Comparison of ENCODE assay signal across 8 mouse cellular contexts in the genomic region with DNA sequence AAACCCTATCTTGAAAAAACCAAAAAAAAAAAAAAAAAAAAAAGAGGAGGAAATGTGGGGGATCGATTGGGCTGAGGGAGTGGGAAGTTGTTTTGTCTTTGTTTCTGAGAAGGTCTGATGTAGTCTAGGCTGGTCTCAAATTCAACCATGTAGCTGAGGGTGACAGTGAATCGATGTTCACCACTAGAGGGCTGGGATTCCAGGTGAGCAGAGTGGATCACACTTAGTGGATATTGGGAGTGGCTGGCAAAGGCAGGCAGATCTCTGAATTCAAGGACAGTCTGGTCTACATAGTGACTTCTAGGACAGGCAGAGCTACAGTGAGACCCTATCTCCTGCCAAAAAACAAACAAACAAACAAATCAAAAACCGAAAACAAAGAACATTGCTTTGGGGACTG. TPM values are rescaled to one million over a fixed set of nuclear protein-coding genes. Genes with fewer than 3 reads are reported as not detected.
DNase-seq lines count a peak whose midpoint lies in the region; ATAC-seq and TF ChIP-seq lines count a peak whose summit lies in the region.

No protein-coding gene starts in this region.

- no peak overlapping the region for H3K4me2 ChIP-seq in forebrain, embryonic 14.5 days (ENCODE audit: low read length)
- H3K4me2 ChIP-seq in forebrain, embryonic 13.5 days, result no peak overlapping the region

- H3K4me1 ChIP-seq in forebrain, embryonic 14.5 days (ENCODE audit: control insufficient read depth, insufficient read depth, low read length), result no peaks in the 10 kb centered on the region
- no peaks in the 10 kb centered on the region for H3K4me1 ChIP-seq in forebrain, embryonic 13.5 days
- peaks cover 9% of the 10 kb centered on the region for H3K4me1 ChIP-seq in thymus, adult 2 months (replicated peaks; ENCODE audit: control insufficient read depth, insufficient read depth, low read length)

- no peaks in the 10 kb centered on the region for H3K36me3 ChIP-seq in forebrain, embryonic 14.5 days (ENCODE audit: control insufficient read depth, insufficient read depth, low read length)
- H3K36me3 ChIP-seq in forebrain, embryonic 13.5 days (ENCODE audit: poor library complexity, severe bottlenecking), result no peaks in the 10 kb centered on the region
- H3K36me3 ChIP-seq in thymus, adult 2 months (ENCODE audit: control insufficient read depth, insufficient read depth, low read length), result no peaks in the 10 kb centered on the region

- no peaks in the 10 kb centered on the region for H3K27me3 ChIP-seq in forebrain, embryonic 14.5 days (replicated peaks; ENCODE audit: control insufficient read depth, insufficient read depth, low read length)
- no peaks in the 10 kb centered on the region for H3K27me3 ChIP-seq in forebrain, embryonic 13.5 days
- H3K27me3 ChIP-seq in thymus, adult 2 months (ENCODE audit: control insufficient read depth, insufficient read depth, low read length), result no peaks in the 10 kb centered on the region

- no peak overlapping the region for H3K4me3 ChIP-seq in forebrain, embryonic 14.5 days (ENCODE audit: low read depth, low read length)
- no peak overlapping the region for H3K4me3 ChIP-seq in forebrain, embryonic 13.5 days
- no peak overlapping the region for H3K4me3 ChIP-seq in thymus, adult 2 months (ENCODE audit: control insufficient read depth, insufficient read depth, low read length)

- H3K9ac ChIP-seq in forebrain, embryonic 14.5 days (ENCODE audit: low read length), result no peak overlapping the region
- no peak overlapping the region for H3K9ac ChIP-seq in forebrain, embryonic 13.5 days

- TF ChIP-seq CTCF in thymus, adult 2 months (IDR thresholded peaks at IDR 0.05; ENCODE audit: borderline replicate concordance, control insufficient read depth, extremely low read depth, insufficient read depth, low read length, poor library complexity), result no peak

- peak; percentile 49 for DNase-seq in forebrain, embryonic 14.5 days (ENCODE audit: low spot score)
- peak; percentile 29 for DNase-seq in thymus, postnatal 14 days
- DNase-seq in thymus, adult 2 months, result no peak
- DNase-seq in kidney, postnatal 25 days, result peak; percentile 63 to 69
- DNase-seq in gastrocnemius, postnatal 4 days (ENCODE audit: low spot score in 2 of 2), result no peak
- no peak for DNase-seq in frontal cortex, postnatal 25 days (ENCODE audit: low spot score in 2 of 2)
- DNase-seq in right cerebral cortex, postnatal 14 days, result no peak

- no peak for TF ChIP-seq POLR2A in thymus, adult 2 months (IDR thresholded peaks at IDR 0.05; ENCODE audit: control insufficient read depth, extremely low read depth, insufficient read depth, low read length, poor library complexity)

- no peaks in the 10 kb centered on the region for H3K9me3 ChIP-seq in forebrain, embryonic 14.5 days (replicated peaks; ENCODE audit: control insufficient read depth, low read length)
- no peaks in the 10 kb centered on the region for H3K9me3 ChIP-seq in forebrain, embryonic 13.5 days (replicated peaks)

- ATAC-seq in forebrain, embryonic 14.5 days, result no peak
- no peak for ATAC-seq in forebrain, embryonic 13.5 days

- 32% methylated on average over 3 of the region's 3 CpGs for WGBS in forebrain, embryonic 14.5 days
- 50% methylated on average over 3 of the region's 3 CpGs for WGBS in forebrain, embryonic 13.5 days
- 36% methylated on average over 3 of the region's 3 CpGs for WGBS in thymus, adult 2 months

- H3K27ac ChIP-seq in forebrain, embryonic 14.5 days (ENCODE audit: low read depth, low read length), result no peak overlapping the region
- no peak overlapping the region for H3K27ac ChIP-seq in forebrain, embryonic 13.5 days
- H3K27ac ChIP-seq in thymus, adult 2 months (ENCODE audit: control insufficient read depth, insufficient read depth, low read length), result no peak overlapping the region

RNA-seq across cellular contexts. Expression of a gene that starts 16.7 kb away (rescaled TPM):
- polyA plus RNA-seq in forebrain, embryonic 14.5 days (2014; fragmentation: Nextera tagmentation; extraction: Ambion mirVana), result 30.1 and 43.0 TPM in 2 replicates
- polyA plus RNA-seq in forebrain, embryonic 13.5 days (2015; fragmentation: Nextera tagmentation; extraction: Ambion mirVana), result 59.4 and 61.9 TPM in 2 replicates
- polyA plus RNA-seq in thymus, adult 2 months (2012; rRNA removed), result 87.1 and 91.0 TPM in 2 replicates
- total RNA-seq in gastrocnemius, postnatal 4 days (2021), result 10 to 100 TPM; 17.7 to 20.6 TPM

RNA-seq across cellular contexts. Expression of a gene that starts 17.0 kb away (rescaled TPM):
- polyA plus RNA-seq in forebrain, embryonic 14.5 days (2014; fragmentation: Nextera tagmentation; extraction: Ambion mirVana), result 806 and 815 TPM in 2 replicates
- polyA plus RNA-seq in forebrain, embryonic 13.5 days (2015; fragmentation: Nextera tagmentation; extraction: Ambion mirVana), result 613 and 652 TPM in 2 replicates
- 577 and 705 TPM in 2 replicates for polyA plus RNA-seq in thymus, adult 2 months (2012; rRNA removed)
- total RNA-seq in gastrocnemius, postnatal 4 days (2021), result 100 to 1,000 TPM; 276 to 303 TPM

RNA-seq across cellular contexts. Expression of a gene that starts 27.7 kb away (rescaled TPM):
- polyA plus RNA-seq in forebrain, embryonic 14.5 days (2014; fragmentation: Nextera tagmentation; extraction: Ambion mirVana), result 108 and 122 TPM in 2 replicates
- polyA plus RNA-seq in forebrain, embryonic 13.5 days (2015; fragmentation: Nextera tagmentation; extraction: Ambion mirVana), result 190 and 196 TPM in 2 replicates
- 50.2 and 58.6 TPM in 2 replicates for polyA plus RNA-seq in thymus, adult 2 months (2012; rRNA removed)
- total RNA-seq in gastrocnemius, postnatal 4 days (2021), result 10 to 100 TPM; 42.5 to 51.7 TPM

RNA-seq across cellular contexts. Expression of a gene that starts 41.7 kb away (rescaled TPM):
- 0.27 and 0.63 TPM in 2 replicates for polyA plus RNA-seq in forebrain, embryonic 14.5 days (2014; fragmentation: Nextera tagmentation; extraction: Ambion mirVana)
- 0.67 and 0.78 TPM in 2 replicates for polyA plus RNA-seq in forebrain, embryonic 13.5 days (2015; fragmentation: Nextera tagmentation; extraction: Ambion mirVana)
- polyA plus RNA-seq in thymus, adult 2 months (2012; rRNA removed), result 0.50 and 0.61 TPM in 2 replicates
- total RNA-seq in gastrocnemius, postnatal 4 days (2021), result under 1 TPM; 0.49 to 0.98 TPM

RNA-seq across cellular contexts. Expression of a gene that starts 58.3 kb away (rescaled TPM):
- 370 and 449 TPM in 2 replicates for polyA plus RNA-seq in forebrain, embryonic 14.5 days (2014; fragmentation: Nextera tagmentation; extraction: Ambion mirVana)
- 393 and 412 TPM in 2 replicates for polyA plus RNA-seq in forebrain, embryonic 13.5 days (2015; fragmentation: Nextera tagmentation; extraction: Ambion mirVana)
- 412 and 498 TPM in 2 replicates for polyA plus RNA-seq in thymus, adult 2 months (2012; rRNA removed)
- 100 to 1,000 TPM; 366 to 378 TPM for total RNA-seq in gastrocnemius, postnatal 4 days (2021)

Comparison
In these comparisons a context has a peak if more than half of its experiments do, and no peak if none do; other contexts are left out.
1. DNase-seq: peak in forebrain, embryonic 14.5 days (single experiment), thymus, postnatal 14 days (single experiment) and kidney, postnatal 25 days (2 of 2); none in thymus, adult 2 months (single experiment), gastrocnemius, postnatal 4 days (0 of 2), frontal cortex, postnatal 25 days (0 of 2) and right cerebral cortex, postnatal 14 days (single experiment).